Mouse (Mus musculus) small intestine, adult 2 months (tissue): ENCODE measurements around the gene Abcc12.

Source experiments
- CTCF ChIP-seq: fragments of 200-500 bp; IDR thresholded peaks from 2 replicates; pipeline ENCODE4 v1.5.1; 2012; ENCODE audit warnings: low read depth, mild to moderate bottlenecking, control low read depth, inconsistent platforms, low read length, moderate library complexity, mixed read lengths; ENCODE audit not compliant: insufficient replicate concordance, insufficient read length; ENCODE audit errors: extremely low read depth
- POLR2A ChIP-seq: fragments of 200-500 bp; IDR thresholded peaks from 2 replicates; pipeline ENCODE4 v1.6.1; 2012; ENCODE audit warnings: low read depth, mild to moderate bottlenecking, control low read depth, inconsistent platforms, low read length, moderate library complexity

DNA sequence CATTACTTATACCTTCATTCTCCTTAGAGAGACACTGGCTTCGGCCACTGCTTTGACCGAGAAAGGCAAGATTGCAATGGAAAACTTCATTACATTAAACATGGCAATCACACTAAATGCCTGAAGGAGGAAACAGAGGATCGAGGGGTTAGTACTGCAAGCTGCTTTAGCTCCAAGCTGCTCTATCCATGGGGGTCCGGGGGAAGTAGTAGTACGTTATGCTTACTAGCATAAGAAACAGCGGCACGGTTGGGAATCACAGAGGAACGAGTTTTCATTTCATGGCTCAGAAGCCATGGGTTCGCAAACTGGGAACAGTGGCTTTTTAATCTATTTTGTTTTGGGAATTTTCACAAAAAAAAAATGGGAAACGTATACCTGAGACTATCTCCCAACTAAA lies 30.0 kb downstream of the Abcc12 start:
- no peak for TF ChIP-seq CTCF
- TF ChIP-seq POLR2A, result no peak
